Mouse (Mus musculus) midbrain, postnatal 0 days (tissue): ENCODE measurements around the gene Plscr3. TPM values are rescaled to one million over a fixed set of nuclear protein-coding genes. Genes with fewer than 3 reads are reported as not detected.

ENCODE experiments used
- ATAC-seq: fragments of 200-750 bp; cut with Nextera tagmentation; 2 replicates; pipeline ENCODE4 v1.8.0; 2017; ENCODE audit warnings: moderate number of reproducible peaks, mild to moderate bottlenecking, moderate TSS enrichment, moderate library complexity; ENCODE audit not compliant: low FRiP score
- DNase-seq: peaks from one replicate; pipeline ENCODE4 v3.0.0-alpha.2; 2015; ENCODE audit warnings: low spot score
- H3K27ac ChIP-seq: fragments of 300-500 bp; sonication (generic); 2 replicates; pipeline ENCODE4 v1.5.1; 2014; ENCODE audit warnings: low read depth, mild to moderate bottlenecking, low read length, mixed read lengths
- H3K27me3 ChIP-seq: fragments of 300-500 bp; sonication (generic); 2 replicates; pipeline ENCODE4 v1.6.1; 2014; ENCODE audit warnings: low read length, control low read depth, mixed read lengths; ENCODE audit not compliant: insufficient read depth
- H3K36me3 ChIP-seq: fragments of 300-500 bp; sonication (generic); 2 replicates; pipeline ENCODE4 v1.6.1; 2014; ENCODE audit warnings: low read length, control low read depth, mixed read lengths; ENCODE audit not compliant: insufficient read depth
- H3K4me1 ChIP-seq: fragments of 300-500 bp; sonication (generic); 2 replicates; pipeline ENCODE4 v1.6.1; 2014; ENCODE audit warnings: mild to moderate bottlenecking, control low read depth, antibody characterized with exemption, low read length, mixed read lengths; ENCODE audit not compliant: insufficient read depth
- H3K4me2 ChIP-seq: fragments of 300-500 bp; sonication (generic); 2 replicates; pipeline ENCODE4 v1.6.1; 2014; ENCODE audit warnings: low read depth, mild to moderate bottlenecking, low read length, mixed read lengths; ENCODE audit not compliant: poor library complexity, severe bottlenecking
- H3K4me3 ChIP-seq: fragments of 300-500 bp; sonication (generic); 2 replicates; pipeline ENCODE4 v1.5.1; 2014; ENCODE audit warnings: low read depth, mild to moderate bottlenecking, low read length, moderate library complexity
- H3K9ac ChIP-seq: fragments of 300-500 bp; sonication (generic); replicated peaks from 2 replicates; pipeline ENCODE4 v1.6.1; 2014; ENCODE audit warnings: mild to moderate bottlenecking, low read length, moderate library complexity, mixed read lengths; ENCODE audit not compliant: poor library complexity, severe bottlenecking
- H3K9me3 ChIP-seq: fragments of 300-500 bp; sonication (generic); 2 replicates; pipeline ENCODE4 v1.6.1; 2016; ENCODE audit warnings: low read length, control low read depth
- CTCF ChIP-seq: IDR thresholded peaks from 2 replicates; pipeline ENCODE4 v1.5.1; 2016; ENCODE audit warnings: antibody characterized with exemption, mild to moderate bottlenecking
- WGBS: fragments of 180-500 bp; shearing (Covaris S2); extraction: QIAGEN DNeasy Blood & Tissue Kit; methylation state at CpG from one replicate; pipeline ENCODE4 v1.1.7; 2014; 5-methylcytosine and 5-hydroxymethylcytosine counted together
- polyA plus RNA-seq: library from polyadenylated mRNA; unstranded; fragments of >200 nt; fragmentation: Nextera tagmentation; extraction: Ambion mirVana; gene quantifications from 2 replicates; pipeline ENCODE4 v1.2.1, GENCODE M21; 2015
- total RNA-seq: library from RNA; depleted of rRNA; stranded (reverse); fragments of >200 nt; gene quantifications from 2 replicates; pipeline ENCODE4 v1.2.3, GENCODE M21; 2014

Gene Plscr3
- total and polyA plus RNA-seq, 2 experiments from 2014 or later, result 24.1 to 33.5 TPM

DNA sequence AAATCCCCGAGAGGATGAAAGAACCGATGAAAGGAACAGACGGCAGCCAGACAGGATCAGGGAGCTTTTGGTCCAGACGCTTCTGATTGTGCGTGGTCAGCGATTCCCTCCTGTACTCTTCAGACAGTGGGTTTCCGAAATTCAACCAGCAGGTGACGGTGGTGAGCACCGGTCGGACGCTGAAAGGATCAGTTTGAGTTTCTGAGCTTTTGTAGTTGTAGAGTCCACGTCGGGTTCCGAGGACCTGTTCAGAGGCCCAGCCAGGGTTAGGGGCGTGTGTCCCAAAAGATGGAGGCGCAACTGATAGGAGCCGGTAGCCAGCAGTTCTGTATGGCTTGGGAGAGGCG, 34.3 kb downstream of the Plscr3 start:
- no peaks in the 10 kb centered on the region for H3K36me3 ChIP-seq
- H3K9ac ChIP-seq, result peak overlapping the region; percentile 50
- H3K27me3 ChIP-seq, result no peaks in the 10 kb centered on the region
- WGBS, result 2% methylated on average over 18 of the region's 18 CpGs
- H3K9me3 ChIP-seq, result no peaks in the 10 kb centered on the region
- H3K27ac ChIP-seq, result peak overlapping the region; percentile 43; the same call in 1 of the 2 replicates
- peak; percentile 86 for TF ChIP-seq CTCF
- no peaks in the 10 kb centered on the region for H3K4me1 ChIP-seq
- H3K4me3 ChIP-seq, result peak overlapping the region; percentile 46
- H3K4me2 ChIP-seq, result peak overlapping the region; percentile 78
- DNase-seq (peak; percentile 74), ATAC-seq (peak; percentile 22; the same call in 1 of the 2 replicates)

DNA sequence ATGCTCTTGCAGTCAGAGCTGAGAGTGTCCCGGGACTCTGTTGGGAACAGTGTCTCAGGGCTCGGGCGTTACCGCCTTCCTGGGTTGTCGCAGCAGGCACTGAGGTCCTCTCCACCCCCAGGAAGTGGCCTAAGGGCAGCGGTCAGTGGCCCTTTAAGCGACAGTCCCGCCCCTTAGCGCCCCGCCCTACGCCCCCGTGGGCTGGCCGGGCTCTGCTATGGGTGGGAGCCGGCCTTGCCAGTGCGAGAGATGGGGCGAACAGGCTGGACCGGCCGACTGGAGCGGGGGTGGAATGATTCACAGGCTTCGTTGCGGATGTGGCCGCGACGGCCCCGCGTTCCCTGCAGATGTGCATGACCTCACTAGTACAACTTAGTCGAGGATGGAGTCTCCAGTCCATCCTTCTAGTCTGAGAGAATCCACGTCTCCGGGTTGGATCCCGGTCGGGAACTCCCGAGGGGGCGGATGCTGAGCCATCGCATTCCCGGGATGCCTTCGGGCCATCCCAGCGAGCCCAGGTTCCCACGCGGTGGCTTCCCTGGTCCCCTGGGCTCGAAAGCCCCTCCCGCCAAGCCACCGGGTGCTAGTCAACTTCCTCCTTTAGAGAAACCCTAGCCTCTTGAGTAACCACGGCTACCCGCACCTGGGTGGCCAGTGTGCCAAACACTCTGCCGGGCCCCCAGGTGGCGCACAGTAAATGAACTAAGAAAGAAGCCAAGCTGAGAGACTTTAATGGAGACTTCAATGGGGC, 34.9 kb downstream of the Plscr3 start, which contains the start of gene Kctd11:
TSS of gene Kctd11 (minus strand) at position 554 of the 751 bp plus-strand sequence.
- Histone ChIP-seq H3K4me1 (no peaks in the 10 kb centered on the region), H3K4me2 (peak within 1 kb of the TSS; percentile 78), H3K4me3 (peak within 1 kb of the TSS; percentile 46), H3K36me3 (no peaks in the 10 kb centered on the region), H3K9ac (peak within 1 kb of the TSS; percentile 50), H3K9me3 (no peaks in the 10 kb centered on the region), H3K27me3 (no peaks in the 10 kb centered on the region), H3K27ac (peak within 1 kb of the TSS; percentile 43; the same call in 1 of the 2 replicates)
- peak; percentile 38 for TF ChIP-seq CTCF
- whole genome bisulfite sequencing, result under 1% methylated on average over 44 of the region's 46 CpGs
- DNase-seq (peak; percentile 71), ATAC-seq (peak; percentile 79)

DNA sequence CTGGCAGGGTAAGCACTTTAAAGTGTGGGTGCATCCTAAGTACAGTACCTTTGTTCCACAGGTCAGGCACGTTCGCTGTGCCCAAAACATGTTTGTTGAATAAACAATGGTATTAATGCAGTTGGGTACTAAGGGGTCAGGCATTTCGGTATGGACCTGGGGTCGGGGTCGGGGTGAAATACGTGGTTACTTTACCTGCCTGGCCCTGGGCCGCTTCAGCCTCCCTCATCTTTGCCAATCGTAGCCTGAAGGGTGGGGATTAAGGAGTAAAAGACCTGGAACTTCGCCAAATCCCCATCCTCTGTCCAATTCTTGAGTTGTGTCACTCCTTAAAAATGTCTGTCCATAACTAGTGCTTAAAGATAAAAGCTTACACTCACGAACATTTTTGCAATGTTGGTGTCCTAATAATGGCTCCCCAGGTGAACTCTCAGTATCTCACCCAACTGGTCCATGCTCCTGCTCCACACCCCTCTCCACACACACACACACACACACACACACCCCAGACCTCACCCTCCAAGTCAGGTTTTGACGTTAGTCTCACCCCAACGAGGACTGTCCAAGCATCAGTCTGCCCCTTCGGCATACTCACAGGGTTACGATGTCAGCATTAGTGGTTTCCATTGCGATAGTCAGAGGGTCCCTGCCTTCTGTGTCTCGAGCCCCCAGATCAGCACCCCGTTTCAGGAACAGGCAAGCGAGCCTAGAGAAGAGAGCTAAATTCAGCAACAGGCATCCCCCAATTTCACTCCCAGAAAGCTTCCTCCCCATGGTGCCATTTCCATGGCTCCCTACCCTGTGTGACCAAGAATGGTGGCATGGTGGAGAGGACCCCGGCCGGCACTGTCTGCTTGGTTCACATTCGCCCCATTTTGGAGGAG, 35.9 kb downstream of the Plscr3 start:
- Histone ChIP-seq H3K27me3 (no peaks in the 10 kb centered on the region), H3K4me1 (no peaks in the 10 kb centered on the region), H3K27ac (no peak overlapping the region), H3K36me3 (no peaks in the 10 kb centered on the region), H3K9ac (no peak overlapping the region), H3K9me3 (no peaks in the 10 kb centered on the region), H3K4me3 (peak overlapping the region; percentile 46), H3K4me2 (peak overlapping the region; percentile 78)
- TF ChIP-seq CTCF, result no peak
- DNase-seq, result no peak
- WGBS, result 61% methylated on average over 21 of the region's 21 CpGs
- ATAC-seq, result no peak

DNA sequence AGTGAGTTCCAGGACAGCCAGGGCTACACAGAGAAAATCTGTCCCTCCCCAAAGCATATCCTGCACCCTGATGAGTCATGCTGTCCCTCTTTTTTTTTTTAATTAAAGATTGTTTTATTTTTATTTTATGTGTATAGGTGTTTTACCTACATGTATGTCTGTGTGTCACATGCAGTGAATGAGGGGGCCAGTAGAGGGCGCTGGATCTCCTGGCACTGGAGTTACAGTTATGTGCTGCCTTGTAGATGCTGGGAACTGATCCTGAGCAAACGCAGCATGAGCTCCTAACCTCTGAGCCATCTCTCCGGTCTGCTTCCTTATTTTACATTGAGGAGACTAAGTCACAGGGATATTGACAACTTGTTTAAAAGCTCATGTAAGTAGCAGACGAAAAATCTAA, 36.9 kb downstream of the Plscr3 start:
- H3K4me1 ChIP-seq, result no peaks in the 10 kb centered on the region
- DNase-seq, result no peak
- no peak overlapping the region for H3K27ac ChIP-seq
- H3K36me3 ChIP-seq, result no peaks in the 10 kb centered on the region
- no peak overlapping the region for H3K9ac ChIP-seq
- no peak for ATAC-seq
- TF ChIP-seq CTCF, result peak; percentile 60
- no peaks in the 10 kb centered on the region for H3K27me3 ChIP-seq
- H3K9me3 ChIP-seq, result no peaks in the 10 kb centered on the region
- no peak overlapping the region for H3K4me3 ChIP-seq
- no peak overlapping the region for H3K4me2 ChIP-seq
- 65% methylated on average over 4 of the region's 4 CpGs for WGBS

GRCm38 (mm10) chr11:69883527-69884151, 37.5 kb downstream of the Plscr3 start:
- no peaks in the 10 kb centered on the region for H3K4me1 ChIP-seq
- no peak overlapping the region for H3K9ac ChIP-seq
- 85% methylated on average over 8 of the region's 8 CpGs for WGBS
- TF ChIP-seq CTCF, result no peak
- ATAC-seq (no peak), DNase-seq (no peak)
- no peaks in the 10 kb centered on the region for H3K36me3 ChIP-seq
- H3K27ac ChIP-seq, result no peak overlapping the region
- no peaks in the 10 kb centered on the region for H3K9me3 ChIP-seq
- H3K4me2 ChIP-seq, result no peak overlapping the region
- no peak overlapping the region for H3K4me3 ChIP-seq
- no peaks in the 10 kb centered on the region for H3K27me3 ChIP-seq
